In genomic region chr17:25827546-25828222, GRCm38 (mm10) we compare ENCODE assay signal across 8 mouse cellular contexts. TPM values are rescaled to one million over a fixed set of nuclear protein-coding genes. Genes with fewer than 3 reads are reported as not detected.
DNase-seq lines count a peak whose midpoint lies in the region; ATAC-seq and TF ChIP-seq lines count a peak whose summit lies in the region.

No protein-coding gene starts in this region.

- ATAC-seq in kidney, postnatal 0 days (replicated peaks; ENCODE audit: low FRiP score, low read depth) = no peak
- ATAC-seq in forebrain, embryonic 13.5 days = no peak
- ATAC-seq in liver, embryonic 15.5 days (ENCODE audit: insufficient read depth) = no peak
- ATAC-seq in activated CD4-positive, CD25-positive, alpha-beta regulatory T cell, adult 4 months = no peak

- peaks cover 34% of the 10 kb centered on the region for H3K36me3 ChIP-seq in kidney, postnatal 0 days (ENCODE audit: insufficient read depth, low read length)
- H3K36me3 ChIP-seq in forebrain, embryonic 13.5 days (ENCODE audit: poor library complexity, severe bottlenecking) = peaks cover 49% of the 10 kb centered on the region
- peaks cover 52% of the 10 kb centered on the region for H3K36me3 ChIP-seq in liver, embryonic 15.5 days (replicated peaks)

- no peak for TF ChIP-seq CTCF in cerebellum, adult 2 months (IDR thresholded peaks at IDR 0.05; ENCODE audit: borderline replicate concordance, insufficient read depth, low read depth, low read length)
- no peak for TF ChIP-seq CTCF in kidney, postnatal 0 days (IDR thresholded peaks at IDR 0.05; ENCODE audit: low read depth)

- no peak for TF ChIP-seq POLR2A in cerebellum, adult 2 months (IDR thresholded peaks at IDR 0.05; ENCODE audit: borderline replicate concordance, insufficient read depth, low read length)

- H3K4me1 ChIP-seq in cerebellum, adult 2 months (ENCODE audit: control insufficient read depth, insufficient read depth, low read length) = peaks cover 33% of the 10 kb centered on the region
- peaks cover 37% of the 10 kb centered on the region for H3K4me1 ChIP-seq in kidney, postnatal 0 days (replicated peaks; ENCODE audit: insufficient read depth, low read length)
- peaks cover 75% of the 10 kb centered on the region for H3K4me1 ChIP-seq in forebrain, embryonic 13.5 days
- H3K4me1 ChIP-seq in liver, embryonic 15.5 days (replicated peaks) = peaks cover 69% of the 10 kb centered on the region

- 76% methylated on average over 22 of the region's 22 CpGs for WGBS in cerebellum, adult 2 months
- 88% methylated on average over 22 of the region's 22 CpGs for WGBS in kidney, postnatal 0 days
- 94% methylated on average over 22 of the region's 22 CpGs for WGBS in forebrain, embryonic 13.5 days
- WGBS in liver, embryonic 15.5 days (ENCODE audit: insufficient replicate concordance) = 87% methylated on average over 22 of the region's 22 CpGs

- peak overlapping the region; percentile 66; the same call in 1 of the 2 replicates for H3K4me2 ChIP-seq in kidney, postnatal 0 days (ENCODE audit: low read length)
- no peak overlapping the region; the same call in 1 of the 2 replicates for H3K4me2 ChIP-seq in forebrain, embryonic 13.5 days
- peak overlapping the region; percentile 81; the same call in 1 of the 2 replicates for H3K4me2 ChIP-seq in liver, embryonic 15.5 days

- no peak overlapping the region for H3K9ac ChIP-seq in kidney, postnatal 0 days (ENCODE audit: low read depth, low read length)
- 0 out of 2 replicates have a peak overlapping the region, but pooled peaks have one; percentile 89 for H3K9ac ChIP-seq in forebrain, embryonic 13.5 days
- no peak overlapping the region for H3K9ac ChIP-seq in liver, embryonic 15.5 days

- DNase-seq in cerebellum, adult 11-12 months = peak; percentile 64
- no peak for DNase-seq in cerebellum, adult 2 months
- DNase-seq in kidney, postnatal 0 days (ENCODE audit: low spot score) = no peak
- no peak for DNase-seq in kidney, postnatal 36 days
- no peak for DNase-seq in thymus, postnatal 0 days (ENCODE audit: low spot score)

- no peaks in the 10 kb centered on the region for H3K9me3 ChIP-seq in kidney, postnatal 0 days (replicated peaks; ENCODE audit: low read length)
- H3K9me3 ChIP-seq in forebrain, embryonic 13.5 days (replicated peaks) = no peaks in the 10 kb centered on the region
- H3K9me3 ChIP-seq in liver, embryonic 15.5 days (replicated peaks) = no peaks in the 10 kb centered on the region

- H3K4me3 ChIP-seq in cerebellum, adult 2 months (replicated peaks; ENCODE audit: insufficient read depth, low read depth, low read length) = no peak overlapping the region
- no peak overlapping the region for H3K4me3 ChIP-seq in kidney, postnatal 0 days (replicated peaks; ENCODE audit: low read depth, low read length)
- peak overlapping the region; percentile 67; the same call in 1 of the 2 replicates for H3K4me3 ChIP-seq in forebrain, embryonic 13.5 days
- no peak overlapping the region for H3K4me3 ChIP-seq in liver, embryonic 15.5 days (replicated peaks)

- no peak overlapping the region for H3K27ac ChIP-seq in cerebellum, adult 2 months (ENCODE audit: insufficient read depth, low read length)
- H3K27ac ChIP-seq in kidney, postnatal 0 days = no peak overlapping the region
- H3K27ac ChIP-seq in forebrain, embryonic 13.5 days = no peak overlapping the region
- no peak overlapping the region for H3K27ac ChIP-seq in liver, embryonic 15.5 days (replicated peaks)

- no peaks in the 10 kb centered on the region for H3K27me3 ChIP-seq in cerebellum, adult 2 months (ENCODE audit: control insufficient read depth, insufficient read depth, low read length)
- no peaks in the 10 kb centered on the region for H3K27me3 ChIP-seq in kidney, postnatal 0 days (ENCODE audit: insufficient read depth, low read length)
- H3K27me3 ChIP-seq in forebrain, embryonic 13.5 days = no peaks in the 10 kb centered on the region
- peaks cover 2% of the 10 kb centered on the region for H3K27me3 ChIP-seq in liver, embryonic 15.5 days

RNA-seq across cellular contexts. Expression of gene Jmjd8, which starts 1.0 kb away (rescaled TPM):
- 65.8 and 75.2 TPM in 2 replicates for polyA plus RNA-seq in cerebellum, adult 2 months (2012; rRNA removed)
- polyA plus RNA-seq in kidney, postnatal 0 days (2015; fragmentation: Nextera tagmentation; extraction: Ambion mirVana) = 53.1 and 54.5 TPM in 2 replicates
- 64.6 and 69.8 TPM in 2 replicates for polyA plus RNA-seq in forebrain, embryonic 13.5 days (2015; fragmentation: Nextera tagmentation; extraction: Ambion mirVana)
- polyA plus RNA-seq in liver, embryonic 15.5 days (2015; fragmentation: Nextera tagmentation; extraction: Ambion mirVana) = 19.6 and 25.2 TPM in 2 replicates
- 10 to 100 TPM; 11.4 to 21.9 TPM for polyA plus RNA-seq in activated CD4-positive, CD25-positive, alpha-beta regulatory T cell, adult 4 months (2017; shearing (Covaris generic))
- polyA plus RNA-seq in thymus, postnatal 0 days (2015; fragmentation: Nextera tagmentation; extraction: Ambion mirVana) = 28.8 and 32.2 TPM in 2 replicates

RNA-seq across cellular contexts. Expression of gene Wdr24, which starts 4.3 kb away (rescaled TPM):
- polyA plus RNA-seq in cerebellum, adult 2 months (2012; rRNA removed) = 32.8 and 34.2 TPM in 2 replicates
- polyA plus RNA-seq in kidney, postnatal 0 days (2015; fragmentation: Nextera tagmentation; extraction: Ambion mirVana) = 21.0 and 22.1 TPM in 2 replicates
- 27.7 and 30.0 TPM in 2 replicates for polyA plus RNA-seq in forebrain, embryonic 13.5 days (2015; fragmentation: Nextera tagmentation; extraction: Ambion mirVana)
- polyA plus RNA-seq in liver, embryonic 15.5 days (2015; fragmentation: Nextera tagmentation; extraction: Ambion mirVana) = 11.7 and 13.0 TPM in 2 replicates
- polyA plus RNA-seq in activated CD4-positive, CD25-positive, alpha-beta regulatory T cell, adult 4 months (2017; shearing (Covaris generic)) = 10 to 100 TPM; 11.9 to 17.9 TPM
- polyA plus RNA-seq in thymus, postnatal 0 days (2015; fragmentation: Nextera tagmentation; extraction: Ambion mirVana) = 25.8 and 27.3 TPM in 2 replicates

RNA-seq across cellular contexts. Expression of gene Stub1, which starts 5.5 kb away (rescaled TPM):
- polyA plus RNA-seq in cerebellum, adult 2 months (2012; rRNA removed) = 326 and 333 TPM in 2 replicates
- polyA plus RNA-seq in kidney, postnatal 0 days (2015; fragmentation: Nextera tagmentation; extraction: Ambion mirVana) = 267 and 287 TPM in 2 replicates
- 303 and 330 TPM in 2 replicates for polyA plus RNA-seq in forebrain, embryonic 13.5 days (2015; fragmentation: Nextera tagmentation; extraction: Ambion mirVana)
- polyA plus RNA-seq in liver, embryonic 15.5 days (2015; fragmentation: Nextera tagmentation; extraction: Ambion mirVana) = 114 and 130 TPM in 2 replicates
- 10 to 100 TPM; 68.3 to 85.7 TPM for polyA plus RNA-seq in activated CD4-positive, CD25-positive, alpha-beta regulatory T cell, adult 4 months (2017; shearing (Covaris generic))
- 181 and 191 TPM in 2 replicates for polyA plus RNA-seq in thymus, postnatal 0 days (2015; fragmentation: Nextera tagmentation; extraction: Ambion mirVana)

RNA-seq across cellular contexts. Expression of gene Rhbdl1, which starts 9.4 kb away (rescaled TPM):
- 111 and 119 TPM in 2 replicates for polyA plus RNA-seq in cerebellum, adult 2 months (2012; rRNA removed)
- 3.7 and 3.9 TPM in 2 replicates for polyA plus RNA-seq in kidney, postnatal 0 days (2015; fragmentation: Nextera tagmentation; extraction: Ambion mirVana)
- polyA plus RNA-seq in forebrain, embryonic 13.5 days (2015; fragmentation: Nextera tagmentation; extraction: Ambion mirVana) = 9.7 and 11.2 TPM in 2 replicates
- 0.25 and 0.48 TPM in 2 replicates for polyA plus RNA-seq in liver, embryonic 15.5 days (2015; fragmentation: Nextera tagmentation; extraction: Ambion mirVana)
- 1 to 10 TPM in 1 of 2 experiments, not detected in 1; 1.1 TPM for polyA plus RNA-seq in activated CD4-positive, CD25-positive, alpha-beta regulatory T cell, adult 4 months (2017; shearing (Covaris generic))
- 0.38 and 0.45 TPM in 2 replicates for polyA plus RNA-seq in thymus, postnatal 0 days (2015; fragmentation: Nextera tagmentation; extraction: Ambion mirVana)

RNA-seq across cellular contexts. Expression of gene Gm20683, which starts 13.9 kb away (rescaled TPM):
- polyA plus RNA-seq in cerebellum, adult 2 months (2012; rRNA removed) = 42.9 and 45.9 TPM in 2 replicates
- 2.7 and 2.8 TPM in 2 replicates for polyA plus RNA-seq in kidney, postnatal 0 days (2015; fragmentation: Nextera tagmentation; extraction: Ambion mirVana)
- 5.9 and 7.1 TPM in 2 replicates for polyA plus RNA-seq in forebrain, embryonic 13.5 days (2015; fragmentation: Nextera tagmentation; extraction: Ambion mirVana)
- polyA plus RNA-seq in liver, embryonic 15.5 days (2015; fragmentation: Nextera tagmentation; extraction: Ambion mirVana) = 0.46 and 0.52 TPM in 2 replicates
- polyA plus RNA-seq in activated CD4-positive, CD25-positive, alpha-beta regulatory T cell, adult 4 months (2017; shearing (Covaris generic)) = 1 to 10 TPM in 1 of 2 experiments, not detected in 1; 1.1 TPM
- 1.2 and 1.5 TPM in 2 replicates for polyA plus RNA-seq in thymus, postnatal 0 days (2015; fragmentation: Nextera tagmentation; extraction: Ambion mirVana)
